Mouse (Mus musculus) E14TG2a.4 (cell line): ENCODE measurements around the gene Psmf1.

ENCODE experiments used
- CTCF ChIP-seq: conservative IDR thresholded peaks from 2 replicates; pipeline ENCODE4 v1.5.1; 2014; ENCODE audit warnings: low read length
- NANOG ChIP-seq: IDR thresholded peaks from 2 replicates; pipeline ENCODE4 v1.6.1; 2014; ENCODE audit warnings: borderline replicate concordance, low read length, mixed read lengths
- POU5F1 ChIP-seq: IDR thresholded peaks from 2 replicates; pipeline ENCODE4 v1.6.1; 2014; ENCODE audit warnings: low read length, borderline replicate concordance

- TF ChIP-seq CTCF (no peak), POU5F1 (no peak), NANOG (no peak)
Observed at GRCm38 (mm10) chr2:151676234-151676633, 67.8 kb downstream of the Psmf1 start.
